Mouse (Mus musculus) c-Kit-positive CD71-negative TER-119-negative erythroid progenitor cells, embryonic 14.5 days (primary cell): ENCODE measurements at regions not wholly inside any gene's neighbourhood (a gene's known extent, or its start where the extent isn't known, plus 50 kb on each side); places are given as distances from the start of the nearest gene placed in this dataset.

ENCODE experiments used
- DNase-seq: peaks from one replicate; pipeline ENCODE4 v3.0.0-alpha.2; 2013; ENCODE audit warnings: low read depth

GRCm38 (mm10) chr5:128550736-128551135 lies 49.9 kb upstream of the Fzd10 start:
- DNase-seq, result no peak

- no peak for DNase-seq
Observed at GRCm38 (mm10) chr5:128549811-128550210, 50.8 kb upstream of the Fzd10 start.

- DNase-seq, result no peak
Observed at GRCm38 (mm10) chr5:128542049-128542448, 58.6 kb upstream of the Fzd10 start.

GRCm38 (mm10) chr5:128538646-128539045 lies 62.0 kb upstream of the Fzd10 start:
- no peak for DNase-seq

- DNase-seq, result no peak
Observed at GRCm38 (mm10) chr5:128537218-128537617, 63.4 kb upstream of the Fzd10 start.

- no peak for DNase-seq
Observed at GRCm38 (mm10) chr5:128536393-128536792, 64.3 kb upstream of the Fzd10 start.

- no peak for DNase-seq
Observed at GRCm38 (mm10) chr5:128527241-128527640, 73.4 kb upstream of the Fzd10 start.

- DNase-seq, result no peak
Observed at GRCm38 (mm10) chr5:128526432-128526831, 74.2 kb upstream of the Fzd10 start.

- no peak for DNase-seq
Observed at GRCm38 (mm10) chr5:128524377-128525280, 76.0 kb upstream of the Fzd10 start.

GRCm38 (mm10) chr5:128522667-128523066 lies 78.0 kb upstream of the Fzd10 start:
- DNase-seq, result peak; percentile 14

GRCm38 (mm10) chr5:128517336-128517735 lies 83.3 kb upstream of the Fzd10 start:
- no peak for DNase-seq

- peak; percentile 14 for DNase-seq
Observed at GRCm38 (mm10) chr5:128515343-128515742, 82.5 kb upstream of the Tmem132d start.

- no peak for DNase-seq
Observed at GRCm38 (mm10) chr5:128513261-128513660, 80.4 kb upstream of the Tmem132d start.

- DNase-seq, result no peak
Observed at GRCm38 (mm10) chr5:128512606-128513005, 79.7 kb upstream of the Tmem132d start.

- no peak for DNase-seq
Observed at GRCm38 (mm10) chr5:128504502-128504901, 71.6 kb upstream of the Tmem132d start.

- no peak for DNase-seq
Observed at GRCm38 (mm10) chr5:128499488-128499887, 66.6 kb upstream of the Tmem132d start.

- no peak for DNase-seq
Observed at GRCm38 (mm10) chr5:128499033-128499432, 66.2 kb upstream of the Tmem132d start.

GRCm38 (mm10) chr5:128492541-128492940 lies 59.7 kb upstream of the Tmem132d start:
- no peak for DNase-seq

GRCm38 (mm10) chr5:128491155-128491554 lies 58.3 kb upstream of the Tmem132d start:
- no peak for DNase-seq

GRCm38 (mm10) chr5:128488872-128489580 lies 56.1 kb upstream of the Tmem132d start:
- no peak for DNase-seq

GRCm38 (mm10) chr5:128487371-128487770 lies 54.5 kb upstream of the Tmem132d start:
- DNase-seq, result no peak

- DNase-seq, result no peak
Observed at GRCm38 (mm10) chr5:128484116-128484515, 51.2 kb upstream of the Tmem132d start.

GRCm38 (mm10) chr5:128483441-128483810 lies 50.5 kb upstream of the Tmem132d start:
- DNase-seq, result no peak
